Mouse (Mus musculus): ENCODE results near the gene Gng7. TPM values are rescaled to one million over a fixed set of nuclear protein-coding genes. Genes with fewer than 3 reads are reported as not detected.

Gene Gng7
- total and polyA plus RNA-seq, 3 experiments, result 0.24 to 0.47 TPM; not detected in 1

- Histone ChIP-seq H3K36me3 (replicated peaks in 1 of 2; ENCODE audit: control insufficient read depth in 1 of 2, insufficient read depth in 1 of 2, low read length in 1 of 2) (no peaks in the 10 kb centered on the region), H3K4me1 (ENCODE audit: control insufficient read depth in 1 of 2, insufficient read depth in 2 of 2) (peaks cover 31 to 80% of the 10 kb centered on the region in 2 experiments), H3K4me2 (ENCODE audit: insufficient read depth, low read depth, poor library complexity, severe bottlenecking) (no peak overlapping the region), H3K27ac (ENCODE audit: insufficient read depth, low read depth) (no peak overlapping the region), H3K27me3 (replicated peaks) (peaks cover 12% of the 10 kb centered on the region), H3K9ac (ENCODE audit: insufficient read depth, low read depth) (no peak overlapping the region), H3K4me3 (replicated peaks in 1 of 3; ENCODE audit: low read depth in 2 of 3, low read length in 2 of 3, poor library complexity in 1 of 3) (no peak overlapping the region), H3K9me3 (replicated peaks; ENCODE audit: low read length) (peaks cover 3% of the 10 kb centered on the region), H3K79me2 (replicated peaks; ENCODE audit: control insufficient read depth, extremely low read depth, insufficient read depth, poor library complexity, severe bottlenecking) (no peaks in the 10 kb centered on the region)
- TF ChIP-seq E2F4 (IDR thresholded peaks at IDR 0.05; ENCODE audit: insufficient replicate concordance, low read depth, low read length) (no peak), SIN3A (IDR thresholded peaks at IDR 0.05; ENCODE audit: low read length) (no peak), USF2 (conservative IDR thresholded peaks at IDR 0.05; ENCODE audit: low read depth, low read length) (no peak), ZMIZ1 (IDR thresholded peaks at IDR 0.05; ENCODE audit: low read depth, low read length) (no peak), MEF2A (IDR thresholded peaks at IDR 0.05; ENCODE audit: borderline replicate concordance, low read depth, low read length) (no peak)
- dilution Hi-C loops (cut with MboI; ENCODE audit: extremely low pct_ligation_motif_present, extremely low pct_unique_long_range_greater_than_20kb, low sequenced_read_pairs), result no loop called here
- in situ Hi-C loops (cut with MboI; ENCODE audit: low pct_ligation_motif_present, low pct_unique_long_range_greater_than_20kb, low sequenced_read_pairs), result no loop called here
- no peak for DNase-seq (ENCODE audit: extremely low read depth)
These were observed 28.0 kb downstream of the Gng7 start for GRCm38 (mm10) chr10:80986754-80987153.

GRCm38 (mm10) chr10:80985970-80986701 is 28.6 kb downstream of the Gng7 start:
- in situ Hi-C loops (cut with MboI; ENCODE audit: low pct_ligation_motif_present, low pct_unique_long_range_greater_than_20kb, low sequenced_read_pairs) (no loop called here), dilution Hi-C loops (cut with MboI; ENCODE audit: extremely low pct_ligation_motif_present, extremely low pct_unique_long_range_greater_than_20kb, low sequenced_read_pairs) (no loop called here)
- TF ChIP-seq E2F4 (IDR thresholded peaks at IDR 0.05; ENCODE audit: insufficient replicate concordance, low read depth, low read length), result no peak
- no peak for TF ChIP-seq TBP (conservative IDR thresholded peaks at IDR 0.05; ENCODE audit: low read depth, low read length)
- no peak for TF ChIP-seq ZC3H11A (IDR thresholded peaks at IDR 0.05; ENCODE audit: low read depth, low read length)
- TF ChIP-seq SIN3A (IDR thresholded peaks at IDR 0.05; ENCODE audit: low read length), result 0 out of 2 replicates have a peak, but pooled peaks have one; percentile 6
- TF ChIP-seq UBTF (IDR thresholded peaks at IDR 0.05; ENCODE audit: low read depth, low read length), result 0 out of 2 replicates have a peak, but pooled peaks have one; percentile 70
- peak; percentile 75 for TF ChIP-seq ZNF384 (IDR thresholded peaks at IDR 0.05; ENCODE audit: low read depth, low read length)
- peak; percentile 96 for TF ChIP-seq MAZ (IDR thresholded peaks at IDR 0.05; ENCODE audit: low read depth, low read length)
- TF ChIP-seq POLR2A (IDR thresholded peaks at IDR 0.05; ENCODE audit: low read depth, low read length), result 0 out of 2 replicates have a peak, but pooled peaks have one; percentile 3
- peak; percentile 39; the same call in 1 of the 2 replicates for TF ChIP-seq ZMIZ1 (IDR thresholded peaks at IDR 0.05; ENCODE audit: low read depth, low read length)
- no peak for TF ChIP-seq GABPA (IDR thresholded peaks at IDR 0.05; ENCODE audit: insufficient replicate concordance, low read depth, low read length)
- TF ChIP-seq TCF12 (IDR thresholded peaks at IDR 0.05; ENCODE audit: low read depth, low read length), result no peak
- TF ChIP-seq SMC3 (IDR thresholded peaks at IDR 0.05; ENCODE audit: low read depth, low read length), result no peak; the same call in 1 of the 2 replicates
- peak; percentile 29; the same call in 1 of the 2 replicates for TF ChIP-seq EP300 (IDR thresholded peaks at IDR 0.05; ENCODE audit: low read length)
- no peak for TF ChIP-seq CHD1 (IDR thresholded peaks at IDR 0.05; ENCODE audit: low read depth, low read length)
- Histone ChIP-seq H3K36me3 (replicated peaks in 1 of 2; ENCODE audit: control insufficient read depth in 1 of 2, insufficient read depth in 1 of 2, low read length in 1 of 2) (no peaks in the 10 kb centered on the region), H3K4me3 (replicated peaks in 1 of 3; ENCODE audit: low read depth in 2 of 3, low read length in 2 of 3, poor library complexity in 1 of 3) (peak overlapping the region; percentile 7 to 64 (median 26)), H3K27me3 (replicated peaks) (peaks cover 7% of the 10 kb centered on the region), H3K9me3 (replicated peaks; ENCODE audit: low read length) (peaks cover 3% of the 10 kb centered on the region), H3K4me2 (ENCODE audit: insufficient read depth, low read depth, poor library complexity, severe bottlenecking) (peak overlapping the region; percentile 77), H3K27ac (ENCODE audit: insufficient read depth, low read depth) (peak overlapping the region; percentile 34; the same call in 1 of the 2 replicates), H3K4me1 (ENCODE audit: control insufficient read depth in 1 of 2, insufficient read depth in 2 of 2) (peaks cover 31 to 77% of the 10 kb centered on the region in 2 experiments), H3K9ac (ENCODE audit: insufficient read depth, low read depth) (0 out of 2 replicates have a peak overlapping the region, but pooled peaks have one; percentile 31), H3K79me2 (replicated peaks; ENCODE audit: control insufficient read depth, extremely low read depth, insufficient read depth, poor library complexity, severe bottlenecking) (no peaks in the 10 kb centered on the region)
- no peak for DNase-seq (ENCODE audit: extremely low read depth)

All from CH12.LX (cell line).